Mouse (Mus musculus) liver, embryonic 14.5 days (tissue): ENCODE measurements around the gene Mthfd1l. TPM values are rescaled to one million over a fixed set of nuclear protein-coding genes. Genes with fewer than 3 reads are reported as not detected.
"Not testable (repeated sequence)": the region's sequence is repeated elsewhere in the genome, so short reads cannot be mapped to it uniquely, and the experiment has no call there.

ENCODE experiments used
- ATAC-seq: fragments of 200-750 bp; cut with Nextera tagmentation; 2 replicates; pipeline ENCODE4 v1.8.0; 2017; ENCODE audit warnings: moderate number of reproducible peaks, mild to moderate bottlenecking, moderate library complexity; ENCODE audit not compliant: insufficient read depth
- DNase-seq, 3 experiments: peaks; one replicate each; pipeline ENCODE4 v3.0.0-alpha.2; 2012 to 2013; ENCODE audit warnings: low read depth in 3 of 3, low spot score in 3 of 3
- H3K27ac ChIP-seq: fragments of 300-500 bp; sonication (generic); 2 replicates; pipeline ENCODE4 v1.5.1; 2014; ENCODE audit warnings: moderate library complexity, mild to moderate bottlenecking, control low read depth, inconsistent platforms
- H3K27me3 ChIP-seq: fragments of 300-500 bp; sonication (generic); 2 replicates; pipeline ENCODE4 v1.6.1; 2014; ENCODE audit warnings: mild to moderate bottlenecking, low read length, moderate library complexity; ENCODE audit not compliant: control insufficient read depth, insufficient read depth
- H3K36me3 ChIP-seq: fragments of 300-500 bp; sonication (generic); replicated peaks from 2 replicates; pipeline ENCODE4 v1.6.1; 2014; ENCODE audit warnings: low read depth; ENCODE audit not compliant: control insufficient read depth, insufficient read depth
- H3K4me1 ChIP-seq, 2 experiments: fragments of 200-500 bp in 1 of 2; fragments of 300-500 bp in 1 of 2; sonication (generic) in 1 of 2; replicated peaks; 2 replicates each; pipeline ENCODE4 v1.6.1; 2012 to 2014; ENCODE audit warnings: antibody characterized with exemption in 1 of 2, inconsistent platforms in 1 of 2, low read length in 1 of 2; ENCODE audit not compliant: control insufficient read depth in 2 of 2, insufficient read depth in 2 of 2
- H3K4me2 ChIP-seq: fragments of 300-500 bp; sonication (generic); 2 replicates; pipeline ENCODE4 v1.6.1; 2014; ENCODE audit warnings: low read depth, mild to moderate bottlenecking, control low read depth, moderate library complexity
- H3K4me3 ChIP-seq, 2 experiments: fragments of 200-500 bp in 1 of 2; fragments of 300-500 bp in 1 of 2; sonication (generic) in 1 of 2; 2 replicates each; pipeline ENCODE4 v1.5.1; 2012 to 2014; ENCODE audit warnings: low read depth in 2 of 2, low read length in 2 of 2, mild to moderate bottlenecking in 2 of 2, control low read depth in 1 of 2, inconsistent platforms in 1 of 2, moderate library complexity in 1 of 2; ENCODE audit not compliant: insufficient read depth in 1 of 2
- H3K9ac ChIP-seq: fragments of 300-500 bp; sonication (generic); replicated peaks from 2 replicates; pipeline ENCODE4 v1.6.1; 2014; ENCODE audit warnings: mild to moderate bottlenecking, control low read depth, moderate library complexity
- H3K9me3 ChIP-seq: fragments of 300-500 bp; sonication (generic); 2 replicates; pipeline ENCODE4 v1.6.1; 2016; ENCODE audit warnings: low read length, mixed read lengths; ENCODE audit not compliant: control insufficient read depth
- CTCF ChIP-seq: IDR thresholded peaks from 2 replicates; pipeline ENCODE4 v1.5.1; 2016; ENCODE audit warnings: antibody characterized with exemption, low read depth, control low read depth
- EP300 ChIP-seq: IDR thresholded peaks from 2 replicates; pipeline ENCODE4 v1.6.1; 2016; ENCODE audit warnings: antibody characterized with exemption, low read depth
- WGBS: fragments of 180-500 bp; shearing (Covaris S2); extraction: QIAGEN DNeasy Blood & Tissue Kit; methylation state at CpG from one replicate; pipeline ENCODE4 v1.1.7; 2014; ENCODE audit not compliant: insufficient replicate concordance; 5-methylcytosine and 5-hydroxymethylcytosine counted together
- polyA plus RNA-seq, 2 experiments: library from polyadenylated mRNA; depleted of rRNA in 1 of 2; stranded (reverse) in 1 of 2; unstranded in 1 of 2; fragments of >200 nt; fragmentation: Nextera tagmentation in 1 of 2; extraction: Ambion mirVana in 1 of 2; gene quantifications; 2 replicates each; pipeline versions ENCODE4 v1.2.1 to v1.2.3; 2012 to 2014

The Mthfd1l gene
- polyA plus RNA-seq, 2 experiments: 18.5 to 19.2 TPM

- Histone ChIP-seq H3K27ac (no peak overlapping the region), H3K36me3 (0 out of 2 replicates have a peak, but pooled peaks cover 2% of the 10 kb centered on the region), H3K4me2 (no peak overlapping the region), H3K4me3 (no peak overlapping the region), H3K4me1 (peaks cover 0 to 3% of the 10 kb centered on the region in 2 experiments; a peak in 1 of 4 replicates), H3K27me3 (no peaks in the 10 kb centered on the region), H3K9ac (no peak overlapping the region), H3K9me3 (no peaks in the 10 kb centered on the region)
- TF ChIP-seq CTCF: no peak
- no peak for TF ChIP-seq EP300
- ATAC-seq: no peak
- no peak for DNase-seq
- WGBS: 77% methylated on average over 4 of the region's 4 CpGs
Measured at GRCm38 (mm10) chr10:4119287-4119686, 146.4 kb downstream of the Mthfd1l start.

DNA sequence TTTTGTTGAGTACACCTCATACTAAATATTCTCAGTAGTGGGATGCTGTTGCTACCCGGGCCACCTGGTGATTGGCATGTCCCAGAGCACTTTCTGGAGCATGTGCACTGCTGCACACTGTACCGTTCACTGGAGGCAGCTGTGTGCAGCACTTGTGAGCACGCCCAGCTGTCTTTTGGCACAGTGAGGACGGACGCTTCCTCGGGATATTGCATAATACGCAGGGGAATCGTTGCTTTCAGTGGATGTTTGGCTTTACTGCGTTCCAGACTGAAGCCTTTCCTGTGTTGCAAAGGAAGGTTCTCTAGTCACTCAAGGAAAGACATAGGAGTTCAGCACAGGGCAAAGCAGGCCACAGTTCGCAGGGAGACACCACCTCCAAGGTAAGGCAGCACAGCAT is 147.8 kb downstream of the Mthfd1l start:
- H3K4me3 ChIP-seq: no peak overlapping the region
- no peak overlapping the region for H3K9ac ChIP-seq
- H3K9me3 ChIP-seq: no peaks in the 10 kb centered on the region
- no peak for DNase-seq
- TF ChIP-seq EP300 (no peak), CTCF (no peak)
- H3K4me1 ChIP-seq: peaks cover 0 to 3% of the 10 kb centered on the region in 2 experiments; a peak in 1 of 4 replicates
- 0 out of 2 replicates have a peak, but pooled peaks cover 2% of the 10 kb centered on the region for H3K36me3 ChIP-seq
- WGBS: 55% methylated on average over 10 of the region's 10 CpGs
- H3K27me3 ChIP-seq: no peaks in the 10 kb centered on the region
- H3K4me2 ChIP-seq: no peak overlapping the region
- H3K27ac ChIP-seq: no peak overlapping the region
- no peak for ATAC-seq

- Histone ChIP-seq H3K27me3 (no peaks in the 10 kb centered on the region), H3K4me1 (peaks cover under 1 to 4% of the 10 kb centered on the region in 2 experiments; a peak in 3 of 4 replicates), H3K36me3 (0 out of 2 replicates have a peak, but pooled peaks cover 2% of the 10 kb centered on the region), H3K4me3 (no peak overlapping the region), H3K27ac (no peak overlapping the region), H3K9ac (no peak overlapping the region), H3K4me2 (no peak overlapping the region), H3K9me3 (no peaks in the 10 kb centered on the region)
- no peak for ATAC-seq
- no peak for DNase-seq
- 86% methylated on average over 1 of the region's 1 CpGs for WGBS
- TF ChIP-seq CTCF: no peak
- no peak for TF ChIP-seq EP300
Measured at GRCm38 (mm10) chr10:4121197-4121596, 148.3 kb downstream of the Mthfd1l start.

- H3K4me2 ChIP-seq, H3K36me3 ChIP-seq, H3K27me3 ChIP-seq, H3K27ac ChIP-seq, H3K9me3 ChIP-seq, DNase-seq, H3K9ac ChIP-seq, H3K4me3 ChIP-seq: not testable (repeated sequence)
- 83% methylated on average over 7 of the region's 7 CpGs for WGBS
- H3K4me1 ChIP-seq: peaks cover 6 to 13% of the 10 kb centered on the region in 2 experiments; a peak in 3 of 4 replicates
- ATAC-seq: peak; percentile 46; the same call in 1 of the 2 replicates
Measured at GRCm38 (mm10) chr10:4123280-4123945, 150.5 kb downstream of the Mthfd1l start.

- Histone ChIP-seq H3K9ac (no peak overlapping the region), H3K4me2 (no peak overlapping the region), H3K4me3 (no peak overlapping the region), H3K9me3 (no peaks in the 10 kb centered on the region), H3K36me3 (0 out of 2 replicates have a peak, but pooled peaks cover 2% of the 10 kb centered on the region), H3K27ac (no peak overlapping the region), H3K4me1 (peaks cover 6 to 14% of the 10 kb centered on the region in 2 experiments; a peak in 3 of 4 replicates), H3K27me3 (no peaks in the 10 kb centered on the region)
- no peak for DNase-seq
- no peak for ATAC-seq
- 68% methylated on average over 1 of the region's 1 CpGs for WGBS
- TF ChIP-seq EP300 (no peak), CTCF (no peak)
Measured at GRCm38 (mm10) chr10:4124148-4124547, 151.2 kb downstream of the Mthfd1l start.
